Mouse (Mus musculus) ES-Bruce4 (cell line): ENCODE results near the gene Akt2. TPM values are rescaled to one million over a fixed set of nuclear protein-coding genes. Genes with fewer than 3 reads are reported as not detected.
A peak's percentile ranks its signal among the peaks of the same experiment; 100 is the strongest.

Experiments used
- H3K27ac ChIP-seq: 2 replicates; pipeline ENCODE4 v1.5.1; 2012; ENCODE audit warnings: low read length, inconsistent platforms; ENCODE audit not compliant: insufficient read depth
- H3K27me3 ChIP-seq: 2 replicates; pipeline ENCODE4 v1.6.1; 2012; ENCODE audit warnings: mild to moderate bottlenecking, low read length, inconsistent platforms; ENCODE audit not compliant: control insufficient read depth, poor library complexity, insufficient read depth, severe bottlenecking
- H3K36me3 ChIP-seq: 2 replicates; pipeline ENCODE4 v1.6.1; 2012; ENCODE audit warnings: inconsistent platforms, mild to moderate bottlenecking, low read length, moderate library complexity; ENCODE audit not compliant: control insufficient read depth, poor library complexity, insufficient read depth, severe bottlenecking
- H3K4me1 ChIP-seq: one replicate; pipeline ENCODE4 v1.8.1; 2011; ENCODE audit warnings: low read length; ENCODE audit not compliant: control insufficient read depth, insufficient read depth
- H3K4me3 ChIP-seq: 2 replicates; pipeline ENCODE4 v1.5.1; 2011; ENCODE audit warnings: low read depth, mild to moderate bottlenecking, low read length
- H3K9ac ChIP-seq: 2 replicates; pipeline ENCODE4 v1.6.1; 2012; ENCODE audit warnings: low read depth, mild to moderate bottlenecking, inconsistent platforms; ENCODE audit not compliant: poor library complexity, severe bottlenecking
- H3K9me3 ChIP-seq: replicated peaks from 2 replicates; pipeline ENCODE4 v1.6.1; 2012; ENCODE audit warnings: mild to moderate bottlenecking, low read length, inconsistent platforms; ENCODE audit not compliant: control insufficient read depth, poor library complexity, insufficient read depth, severe bottlenecking
- CTCF ChIP-seq: IDR thresholded peaks from one replicate; pipeline ENCODE4 v1.8.1; 2011; ENCODE audit warnings: low read depth, low read length
- EP300 ChIP-seq: IDR thresholded peaks from 2 replicates; pipeline ENCODE4 v1.6.1; 2011; ENCODE audit warnings: low read depth, low read length; ENCODE audit not compliant: insufficient read depth
- POLR2A ChIP-seq: IDR thresholded peaks from one replicate; pipeline ENCODE4 v1.8.1; 2011; ENCODE audit warnings: low read length; ENCODE audit not compliant: insufficient read depth
- polyA plus RNA-seq: library from polyadenylated mRNA; stranded (reverse); fragments of >200 nt; gene quantifications from 2 replicates; pipeline ENCODE4 v1.2.4, GENCODE M21; 2011; ENCODE audit warnings: low read depth; ENCODE audit not compliant: missing spikeins, insufficient read depth, insufficient read length

The Akt2 gene
- polyA plus RNA-seq, 1 experiment: 38.7 TPM

GRCm38 (mm10) chr7:27688815-27689612 lies 97.7 kb downstream of the Akt2 start, which contains the start of gene Zfp607b:
TSS of gene Zfp607b (plus strand) at chr7:27689340.
- H3K4me1 ChIP-seq: no peaks in the 10 kb centered on the region
- no peaks in the 10 kb centered on the region for H3K9me3 ChIP-seq
- no peak within 1 kb of the TSS for H3K27ac ChIP-seq
- H3K36me3 ChIP-seq: no peaks in the 10 kb centered on the region
- H3K27me3 ChIP-seq: no peaks in the 10 kb centered on the region
- TF ChIP-seq POLR2A (peak; percentile 65), EP300 (peak; percentile 50; the same call in 1 of the 2 replicates), CTCF (no peak)
- peak within 1 kb of the TSS; percentile 67 for H3K4me3 ChIP-seq
- H3K9ac ChIP-seq: peak within 1 kb of the TSS; percentile 76

Other genes with a start within 250 kb of the Akt2 start
- 43.6 and 44.5 TPM in 2 replicates for gene Shkbp1, start 235.5 kb upstream of the Akt2 start, polyA plus RNA-seq
- 15.8 and 17.1 TPM in 2 replicates for gene Gm20479, start 234.1 kb upstream of the Akt2 start, polyA plus RNA-seq
- gene Sptbn4, start 143.9 kb upstream of the Akt2 start, polyA plus RNA-seq: 6.0 and 7.3 TPM in 2 replicates
- 44.1 and 44.3 TPM in 2 replicates for gene Blvrb, start 143.6 kb upstream of the Akt2 start, polyA plus RNA-seq
- 10.9 and 11.8 TPM in 2 replicates for gene Sertad3, start 117.8 kb upstream of the Akt2 start, polyA plus RNA-seq
- gene Sertad1, start 104.6 kb upstream of the Akt2 start, polyA plus RNA-seq: 8.0 and 8.9 TPM in 2 replicates
- gene Prx, start 92.2 kb upstream of the Akt2 start, polyA plus RNA-seq: 4.2 and 5.7 TPM in 2 replicates
- gene Hipk4, start 68.3 kb upstream of the Akt2 start, polyA plus RNA-seq: 1.4 and 1.5 TPM in 2 replicates
- 50.8 and 72.8 TPM in 2 replicates for gene Pld3, start 38.3 kb upstream of the Akt2 start, polyA plus RNA-seq
- gene 2310022A10Rik, start 38.3 kb upstream of the Akt2 start, polyA plus RNA-seq: 36.1 and 36.7 TPM in 2 replicates
- 0.65 TPM in 1 of 2 replicates, not detected in the other for gene Ttc9b, start 62.4 kb downstream of the Akt2 start, polyA plus RNA-seq
- 13.5 and 16.5 TPM in 2 replicates for gene Map3k10, start 83.0 kb downstream of the Akt2 start, polyA plus RNA-seq
- 1.6 and 1.8 TPM in 2 replicates for gene Zfp607b, start 97.8 kb downstream of the Akt2 start, polyA plus RNA-seq
- 18.5 and 24.0 TPM in 2 replicates for gene Zfp60, start 139.8 kb downstream of the Akt2 start, polyA plus RNA-seq
- gene Zfp626, start 215.6 kb downstream of the Akt2 start, polyA plus RNA-seq: 7.3 and 9.3 TPM in 2 replicates
- gene Zfp59, start 247.1 kb downstream of the Akt2 start, polyA plus RNA-seq: 7.0 and 7.7 TPM in 2 replicates